Mouse (Mus musculus) stomach, postnatal 0 days (tissue): ENCODE results near the gene Chn2.

Experiments used
- CTCF ChIP-seq: IDR thresholded peaks from 2 replicates; pipeline ENCODE4 v1.5.1; 2016; ENCODE audit warnings: antibody characterized with exemption, low read depth, mild to moderate bottlenecking, moderate library complexity
- EP300 ChIP-seq: optimal IDR thresholded peaks from 2 replicates; pipeline ENCODE3; 2016; ENCODE audit warnings: antibody characterized with exemption

DNA sequence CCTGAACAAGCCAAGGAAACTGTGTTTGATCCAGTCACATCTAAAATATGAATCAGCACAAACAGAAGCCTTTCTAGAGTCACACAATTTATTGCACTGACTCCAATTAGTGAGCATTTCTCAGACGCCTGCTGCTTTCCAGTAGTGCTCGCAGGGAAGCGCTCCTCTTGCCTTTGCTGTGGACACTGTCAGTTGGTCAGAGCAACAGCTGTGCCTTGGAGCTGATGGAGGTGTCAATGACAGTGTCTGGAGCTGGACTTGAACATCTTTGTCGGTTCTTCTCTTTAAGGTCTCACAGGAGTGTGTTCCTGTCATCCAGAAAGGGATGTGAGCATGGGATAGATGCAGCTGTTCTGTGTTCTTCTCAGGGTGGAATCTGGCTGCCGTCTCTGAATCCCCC is 16.0 kb downstream of the Chn2 start:
- TF ChIP-seq EP300 = no peak
- TF ChIP-seq CTCF = no peak
